Mouse (Mus musculus) bone marrow, adult 2 months (tissue): ENCODE results near the gene Arhgap18.

Experiments used
- CTCF ChIP-seq: fragments of 200-500 bp; IDR thresholded peaks from 2 replicates; pipeline ENCODE4 v1.5.1; 2011; ENCODE audit warnings: low read length, control low read depth; ENCODE audit not compliant: control insufficient read depth, insufficient read depth
- POLR2A ChIP-seq: fragments of 200-500 bp; IDR thresholded peaks from 2 replicates; pipeline ENCODE4 v1.6.1; 2011; ENCODE audit warnings: low read depth, mild to moderate bottlenecking, control low read depth, low read length, borderline replicate concordance; ENCODE audit not compliant: control insufficient read depth

GRCm38 (mm10) chr10:26754006-26754405 lies 785 bp downstream of the Arhgap18 start:
- TF ChIP-seq POLR2A (no peak), CTCF (no peak)
